Mouse (Mus musculus) CH12.LX (cell line): ENCODE measurements around the gene Gm20422.

Source experiments
- CHD1 ChIP-seq: IDR thresholded peaks from 2 replicates; pipeline ENCODE4 v1.6.1; 2012; ENCODE audit warnings: low read depth, low read length, improper control_type of control experiment, inconsistent platforms
- CTCF ChIP-seq, 2 experiments: IDR thresholded peaks in 1 of 2; conservative IDR thresholded peaks in 1 of 2; 2 replicates each; pipeline ENCODE4 v1.5.1; 2011 to 2012; ENCODE audit warnings: low read depth in 2 of 2, low read length in 2 of 2, improper control_type of control experiment in 1 of 2, inconsistent platforms in 1 of 2, mild to moderate bottlenecking in 1 of 2, moderate library complexity in 1 of 2
- EP300 ChIP-seq: IDR thresholded peaks from 2 replicates; pipeline ENCODE4 v1.6.1; 2011; ENCODE audit warnings: low read length, improper control_type of control experiment
- POLR2A ChIP-seq: IDR thresholded peaks from 2 replicates; pipeline ENCODE4 v1.6.1; 2011; ENCODE audit warnings: low read depth, mild to moderate bottlenecking, improper control_type of control experiment, low read length
- ZC3H11A ChIP-seq: IDR thresholded peaks from 2 replicates; pipeline ENCODE4 v1.6.1; 2012; ENCODE audit warnings: low read depth, mild to moderate bottlenecking, inconsistent platforms, low read length, improper control_type of control experiment

DNA sequence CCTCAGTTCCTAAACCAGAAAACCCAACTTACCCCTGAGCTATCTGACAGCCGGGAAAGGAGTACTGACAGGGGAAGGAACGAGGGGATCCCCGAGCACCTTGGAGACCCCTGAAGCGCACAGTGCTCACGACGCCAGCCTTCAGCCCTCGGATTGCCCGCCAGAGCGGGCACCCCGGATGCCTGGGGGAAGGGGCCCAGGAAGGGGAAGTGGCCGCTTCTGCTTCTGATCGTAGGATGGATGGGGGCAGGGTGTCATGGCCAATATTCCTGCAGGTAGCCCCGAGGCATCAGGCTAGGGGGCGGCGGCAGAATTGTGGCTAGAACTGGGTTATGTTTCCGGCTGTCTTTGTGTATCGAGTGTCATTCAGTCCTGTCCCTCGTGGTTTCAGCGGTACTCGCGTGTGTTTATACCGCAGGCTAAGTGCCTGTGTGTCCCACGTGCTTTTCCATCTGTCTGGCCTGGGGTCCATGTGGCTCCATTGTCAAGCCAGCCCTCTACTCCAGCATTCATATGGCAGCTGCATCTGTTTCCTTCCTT lies 34.2 kb upstream of the Gm20422 start:
- TF ChIP-seq CTCF (conservative IDR thresholded peaks at IDR 0.05 in 1 of 2, IDR thresholded peaks at IDR 0.05 in 1 of 2; ENCODE audit: low read depth in 2 of 2, low read length in 2 of 2) (no peak), CHD1 (no peak), ZC3H11A (no peak), POLR2A (no peak; the same call in 1 of the 2 replicates), EP300 (no peak)
